Mouse (Mus musculus) liver, embryonic 14.5 days (tissue): ENCODE measurements around the gene Med28.

ENCODE experiments used
- CTCF ChIP-seq: IDR thresholded peaks from 2 replicates; pipeline ENCODE4 v1.5.1; 2016; ENCODE audit warnings: antibody characterized with exemption, low read depth, control low read depth
- EP300 ChIP-seq: IDR thresholded peaks from 2 replicates; pipeline ENCODE4 v1.6.1; 2016; ENCODE audit warnings: antibody characterized with exemption, low read depth

- TF ChIP-seq CTCF (no peak), EP300 (no peak)
Observed at GRCm38 (mm10) chr5:45496479-45496878, 23.6 kb upstream of the Med28 start.
